Mouse (Mus musculus) liver, postnatal 0 days (tissue): ENCODE data around the gene Fam107b.

Experiments
- CTCF ChIP-seq: sonication (generic); IDR thresholded peaks from 2 replicates; pipeline ENCODE4 v1.5.1; 2016; ENCODE audit warnings: antibody characterized with exemption, low read depth
- EP300 ChIP-seq: IDR thresholded peaks from 2 replicates; pipeline ENCODE4 v1.6.1; 2016; ENCODE audit warnings: antibody characterized with exemption, low read depth, mild to moderate bottlenecking

GRCm38 (mm10) chr2:3657811-3658730 is 87.8 kb downstream of the Fam107b start:
- no peak for TF ChIP-seq CTCF
- TF ChIP-seq EP300, result peak; percentile 90
